Mouse (Mus musculus) limb, embryonic 13.5 days (tissue): ENCODE data around the gene Cetn4. TPM values are rescaled to one million over a fixed set of nuclear protein-coding genes. Genes with fewer than 3 reads are reported as not detected.

Source experiments
- ATAC-seq: fragments of 200-750 bp; cut with Nextera tagmentation; 2 replicates; pipeline ENCODE4 v1.8.0; 2017; ENCODE audit warnings: low read depth, moderate number of reproducible peaks, moderate TSS enrichment; ENCODE audit not compliant: low FRiP score
- H3K27ac ChIP-seq: fragments of 300-500 bp; sonication (generic); 2 replicates; pipeline ENCODE4 v1.5.1; 2015; ENCODE audit warnings: inconsistent platforms, mild to moderate bottlenecking, moderate library complexity
- H3K27me3 ChIP-seq: fragments of 300-500 bp; sonication (generic); 2 replicates; pipeline ENCODE4 v1.6.1; 2015; ENCODE audit warnings: mild to moderate bottlenecking, inconsistent platforms
- H3K36me3 ChIP-seq: fragments of 300-500 bp; sonication (generic); 2 replicates; pipeline ENCODE4 v1.6.1; 2015; ENCODE audit warnings: inconsistent platforms, mild to moderate bottlenecking, moderate library complexity
- H3K4me1 ChIP-seq: fragments of 300-500 bp; sonication (generic); 2 replicates; pipeline ENCODE4 v1.6.1; 2015; ENCODE audit warnings: inconsistent platforms
- H3K4me2 ChIP-seq: fragments of 300-500 bp; sonication (generic); replicated peaks from 2 replicates; pipeline ENCODE4 v1.6.1; 2015; ENCODE audit warnings: inconsistent platforms, mild to moderate bottlenecking, moderate library complexity
- H3K4me3 ChIP-seq: fragments of 300-500 bp; sonication (generic); 2 replicates; pipeline ENCODE4 v1.5.1; 2015; ENCODE audit warnings: moderate library complexity, mild to moderate bottlenecking, inconsistent platforms
- H3K9ac ChIP-seq: fragments of 300-500 bp; sonication (generic); 2 replicates; pipeline ENCODE4 v1.6.1; 2015; ENCODE audit warnings: mild to moderate bottlenecking, inconsistent platforms
- H3K9me3 ChIP-seq: fragments of 300-500 bp; sonication (generic); 2 replicates; pipeline ENCODE4 v1.6.1; 2016; ENCODE audit warnings: inconsistent platforms
- WGBS: fragments of 180-500 bp; shearing (Covaris S2); methylation state at CpG from one replicate; pipeline ENCODE4 v1.1.7; 2015; 5-methylcytosine and 5-hydroxymethylcytosine counted together
- polyA plus RNA-seq: library from polyadenylated mRNA; unstranded; fragments of >200 nt; fragmentation: Nextera tagmentation; extraction: Ambion mirVana; gene quantifications from 2 replicates; pipeline ENCODE4 v1.2.1, GENCODE M21; 2015

Gene Cetn4
- polyA plus RNA-seq, 1 experiment from 2014 or later: 3.2 TPM

- no peaks in the 10 kb centered on the region for H3K36me3 ChIP-seq
- H3K4me2 ChIP-seq: no peak overlapping the region
- ATAC-seq: no peak
- H3K4me3 ChIP-seq: no peak overlapping the region
- no peak overlapping the region for H3K9ac ChIP-seq
- H3K9me3 ChIP-seq: no peaks in the 10 kb centered on the region
- WGBS: 52% methylated on average over 10 of the region's 10 CpGs
- no peak overlapping the region for H3K27ac ChIP-seq
- no peaks in the 10 kb centered on the region for H3K4me1 ChIP-seq
- H3K27me3 ChIP-seq: no peaks in the 10 kb centered on the region
These were observed 53.0 kb downstream of the Cetn4 start for GRCm38 (mm10) chr3:37259331-37259999.

GRCm38 (mm10) chr3:37257776-37258175, 54.7 kb downstream of the Cetn4 start:
- H3K9me3 ChIP-seq: no peaks in the 10 kb centered on the region
- no peak overlapping the region for H3K27ac ChIP-seq
- WGBS: 87% methylated on average over 15 of the region's 15 CpGs
- H3K4me3 ChIP-seq: no peak overlapping the region
- no peak overlapping the region for H3K4me2 ChIP-seq
- no peak for ATAC-seq
- H3K4me1 ChIP-seq: no peaks in the 10 kb centered on the region
- no peaks in the 10 kb centered on the region for H3K36me3 ChIP-seq
- H3K27me3 ChIP-seq: no peaks in the 10 kb centered on the region
- H3K9ac ChIP-seq: no peak overlapping the region

Other genes with a start within 250 kb of the Cetn4 start
- gene Adad1, start 249.2 kb downstream of the Cetn4 start, polyA plus RNA-seq: 1.1 and 1.9 TPM in 2 replicates
- 0.34 and 0.47 TPM in 2 replicates for gene Il2, start 186.7 kb downstream of the Cetn4 start, polyA plus RNA-seq
- not detected in 2 replicates for gene Il21, start 80.1 kb downstream of the Cetn4 start, polyA plus RNA-seq
- gene Bbs12, start 154 bp downstream of the Cetn4 start, polyA plus RNA-seq: 8.7 and 9.5 TPM in 2 replicates
- 3.9 and 4.7 TPM in 2 replicates for gene Fgf2, start 35.6 kb upstream of the Cetn4 start, polyA plus RNA-seq
- gene Spata5, start 107.2 kb upstream of the Cetn4 start, polyA plus RNA-seq: 40.3 and 44.6 TPM in 2 replicates
- 4.5 and 5.2 TPM in 2 replicates for gene Nudt6, start 107.5 kb upstream of the Cetn4 start, polyA plus RNA-seq